Mouse (Mus musculus): Measurements from ENCODE around the gene Pafah1b2.

DNA sequence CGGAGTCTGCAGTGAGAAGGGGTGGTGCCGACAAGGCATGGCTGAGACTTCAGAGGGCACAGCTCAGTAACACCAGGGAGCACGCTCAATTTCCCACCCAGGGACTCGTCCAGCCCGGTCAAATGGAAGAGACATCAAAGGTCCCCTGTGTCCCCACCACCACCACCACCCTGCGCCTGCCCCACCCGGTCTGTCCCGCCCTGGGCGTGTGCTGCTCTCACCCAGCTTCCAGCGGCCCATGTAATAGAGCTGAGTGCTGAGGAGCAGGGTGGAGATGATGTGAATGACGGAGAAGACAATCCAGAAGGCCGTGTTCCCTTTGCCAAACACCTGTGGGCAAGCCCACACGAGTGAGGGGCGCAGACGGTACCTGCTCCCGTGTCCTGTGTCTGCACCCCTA lies 70.0 kb downstream of the Pafah1b2 start:
- TF ChIP-seq CTCF (IDR thresholded peaks at IDR 0.05; ENCODE audit: borderline replicate concordance, insufficient read depth, low read depth, low read length) (no peak), POLR2A (IDR thresholded peaks at IDR 0.05; ENCODE audit: borderline replicate concordance, insufficient read depth, low read length) (no peak)
